Mouse (Mus musculus) bone marrow, adult 2 months (tissue): ENCODE measurements around the gene Akip1.

Experiments used
- CTCF ChIP-seq: fragments of 200-500 bp; IDR thresholded peaks from 2 replicates; pipeline ENCODE4 v1.5.1; 2011; ENCODE audit warnings: low read length, control low read depth; ENCODE audit not compliant: control insufficient read depth, insufficient read depth
- POLR2A ChIP-seq: fragments of 200-500 bp; IDR thresholded peaks from 2 replicates; pipeline ENCODE4 v1.6.1; 2011; ENCODE audit warnings: low read depth, mild to moderate bottlenecking, control low read depth, low read length, borderline replicate concordance; ENCODE audit not compliant: control insufficient read depth

GRCm38 (mm10) chr7:109700213-109700612 lies 3.3 kb upstream of the Akip1 start:
- TF ChIP-seq CTCF = no peak
- TF ChIP-seq POLR2A = no peak
